Mouse (Mus musculus): ENCODE measurements around the gene Mrps7.

The Mrps7 gene

DNA sequence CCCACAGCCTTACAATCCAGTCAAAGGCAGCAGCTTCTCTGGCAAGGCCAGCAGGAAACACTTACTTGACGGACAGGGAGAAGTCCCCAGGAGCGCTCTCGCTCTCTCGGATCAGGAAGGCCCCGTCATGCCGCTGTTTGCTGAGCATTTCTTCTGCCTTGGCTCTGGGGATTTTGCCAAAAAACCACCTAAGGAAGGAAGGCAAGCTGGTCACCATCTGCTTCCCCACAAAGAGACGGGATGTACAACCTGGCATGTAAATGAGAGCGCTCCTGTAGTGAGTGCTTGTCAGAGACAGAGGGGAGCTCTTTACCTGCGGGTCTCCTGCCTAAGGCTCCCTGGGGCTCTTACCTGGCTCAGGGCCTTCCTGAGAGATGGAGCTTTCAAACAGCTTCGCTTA, 46.0 kb downstream of the Mrps7 start:
- no peak for DNase-seq (ENCODE audit: low spot score)

DNA sequence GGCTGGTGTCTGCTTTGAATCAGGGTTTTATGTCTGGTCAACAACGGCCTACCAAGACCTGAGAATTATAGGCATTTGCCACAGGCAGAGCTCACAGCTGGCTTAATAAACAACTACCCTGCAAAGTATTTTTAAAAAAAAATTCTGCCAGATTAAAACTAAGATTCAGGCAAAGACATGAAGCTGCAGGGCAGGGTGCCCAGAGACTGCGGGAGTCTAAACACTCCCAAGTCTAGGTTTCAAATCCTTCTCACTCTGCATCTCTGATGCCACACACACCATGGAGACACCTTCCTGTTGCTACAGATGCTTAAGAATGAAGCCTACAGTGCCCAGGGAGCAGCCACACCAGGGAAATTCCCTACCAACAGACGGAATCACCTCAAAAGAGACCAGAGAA, 48.0 kb downstream of the Mrps7 start:
- DNase-seq (ENCODE audit: low spot score) = no peak

DNA sequence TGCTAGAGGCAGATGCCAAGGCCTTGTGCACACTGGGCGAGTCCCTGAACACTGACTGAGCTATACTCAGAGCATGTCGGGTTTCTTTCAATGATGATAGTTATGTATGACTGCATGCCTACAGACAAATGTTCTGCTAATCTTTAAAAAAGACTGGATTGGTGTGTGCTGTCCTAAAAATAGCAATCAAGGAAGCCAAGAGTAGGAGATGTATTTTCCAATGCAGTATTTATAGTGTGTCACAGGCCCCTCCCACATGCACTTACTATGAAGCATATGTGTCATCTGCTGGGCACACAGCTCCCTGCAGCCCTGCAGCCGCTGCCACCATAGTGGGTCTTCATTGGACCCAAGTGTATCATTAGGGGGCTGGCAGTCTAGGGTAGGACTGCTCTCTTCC, 49.5 kb downstream of the Mrps7 start:
- no peak for DNase-seq (ENCODE audit: low spot score)

DNA sequence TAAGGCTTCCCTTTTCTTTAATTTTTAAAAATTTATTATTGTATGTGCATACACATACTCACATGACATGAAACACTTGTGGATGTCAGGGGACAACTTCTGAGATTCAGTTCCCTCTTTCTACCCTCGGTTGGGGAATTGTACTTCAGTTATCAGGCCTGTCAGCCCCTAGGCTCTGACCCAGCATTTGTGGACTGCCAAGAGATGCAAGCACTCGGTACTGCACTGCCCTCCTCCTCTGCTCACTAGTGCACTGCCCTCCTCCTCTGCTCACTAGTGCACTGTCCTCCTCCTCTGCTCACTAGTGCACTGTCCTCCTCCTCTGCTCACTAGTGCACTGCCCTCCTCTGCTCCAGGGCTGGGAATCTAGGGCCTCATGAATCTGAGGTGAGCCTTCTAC, 50.4 kb downstream of the Mrps7 start:
- DNase-seq (ENCODE audit: low spot score) = no peak

All from ovary, postnatal 14 days (tissue).